Mouse (Mus musculus) cortical plate, adult 2 months (tissue): ENCODE measurements around the gene Ciita. TPM values are rescaled to one million over a fixed set of nuclear protein-coding genes. Genes with fewer than 3 reads are reported as not detected.

Experiments used
- H3K27ac ChIP-seq: fragments of 200-500 bp; 2 replicates; pipeline ENCODE4 v1.5.1; 2012; ENCODE audit warnings: low read length, control low read depth, inconsistent platforms; ENCODE audit not compliant: insufficient read depth
- H3K4me1 ChIP-seq: fragments of 200-500 bp; 2 replicates; pipeline ENCODE4 v1.6.1; 2011; ENCODE audit warnings: low read length; ENCODE audit not compliant: control insufficient read depth, insufficient read depth
- H3K4me3 ChIP-seq: fragments of 200-500 bp; 2 replicates; pipeline ENCODE4 v1.5.1; 2011; ENCODE audit warnings: mild to moderate bottlenecking, low read length, control low read depth; ENCODE audit not compliant: insufficient read depth
- CTCF ChIP-seq: fragments of 200-500 bp; IDR thresholded peaks from 2 replicates; pipeline ENCODE4 v1.5.1; 2011; ENCODE audit warnings: mild to moderate bottlenecking, control low read depth, low read length; ENCODE audit not compliant: insufficient read depth; ENCODE audit errors: extremely low read depth
- POLR2A ChIP-seq: fragments of 200-500 bp; IDR thresholded peaks from 2 replicates; pipeline ENCODE4 v1.6.1; 2011; ENCODE audit warnings: mild to moderate bottlenecking, low read length, control low read depth; ENCODE audit not compliant: insufficient read depth; ENCODE audit errors: extremely low read depth
- polyA plus RNA-seq: library from polyadenylated mRNA; depleted of rRNA; stranded (reverse); fragments of >200 nt; gene quantifications from 2 replicates; pipeline ENCODE4 v1.2.3, GENCODE M21; 2012; rRNA removed

Gene Ciita
- polyA plus RNA-seq, 1 experiment = 0.06 TPM

DNA sequence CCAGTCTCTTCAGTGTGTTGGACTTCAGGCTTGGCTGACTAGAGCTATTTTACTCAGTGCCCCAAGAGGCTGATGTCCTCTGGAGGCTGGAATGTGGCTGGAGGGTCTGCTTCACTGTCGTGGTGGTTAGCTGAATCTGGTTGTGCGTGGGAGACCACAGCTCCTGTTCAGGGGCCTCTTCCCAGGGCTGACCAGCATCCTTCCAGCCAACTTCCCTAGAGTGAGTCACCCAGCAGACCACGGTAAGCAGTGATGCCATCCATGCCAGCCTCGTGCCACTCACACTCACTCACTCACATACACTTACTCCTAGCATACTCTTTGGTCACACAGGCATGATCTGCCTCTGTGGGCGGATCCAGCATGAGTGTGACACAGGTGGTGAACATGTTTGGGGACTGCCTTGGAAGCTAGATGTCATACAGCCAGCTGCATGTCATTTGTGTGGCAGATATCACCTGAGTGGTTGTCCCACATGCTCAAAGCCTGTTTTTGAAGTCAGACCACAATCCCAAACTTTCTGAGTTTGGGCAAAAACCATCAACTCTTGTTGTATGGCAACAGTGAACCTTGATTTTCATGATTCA lies 90.0 kb downstream of the Ciita start:
- H3K4me3 ChIP-seq = no peak overlapping the region
- TF ChIP-seq POLR2A = no peak
- TF ChIP-seq CTCF = no peak
- H3K4me1 ChIP-seq = peaks cover 4% of the 10 kb centered on the region; the same call in 1 of the 2 replicates
- no peak overlapping the region for H3K27ac ChIP-seq

DNA sequence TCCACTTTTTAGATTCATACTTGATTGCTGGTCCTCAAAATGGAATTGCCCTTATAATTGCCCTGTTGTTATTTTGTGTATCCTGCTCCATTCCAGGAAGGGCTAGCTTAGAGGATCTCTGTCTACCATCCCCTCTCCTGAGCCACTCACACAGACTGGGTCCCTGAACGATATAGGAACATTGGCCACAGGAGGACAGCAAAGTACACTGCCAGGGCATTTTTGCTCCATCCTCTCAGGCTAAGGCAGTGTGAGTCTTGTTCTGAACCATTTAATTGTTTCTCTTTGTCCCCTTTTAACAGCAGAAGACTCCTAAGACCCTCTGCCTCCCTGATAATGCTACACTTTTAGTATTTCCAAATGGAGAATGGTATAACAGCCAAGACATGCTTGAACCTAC lies 90.8 kb downstream of the Ciita start:
- TF ChIP-seq POLR2A (no peak), CTCF (no peak)
- H3K27ac ChIP-seq = no peak overlapping the region
- H3K4me3 ChIP-seq = no peak overlapping the region
- H3K4me1 ChIP-seq = peaks cover 4% of the 10 kb centered on the region; the same call in 1 of the 2 replicates

DNA sequence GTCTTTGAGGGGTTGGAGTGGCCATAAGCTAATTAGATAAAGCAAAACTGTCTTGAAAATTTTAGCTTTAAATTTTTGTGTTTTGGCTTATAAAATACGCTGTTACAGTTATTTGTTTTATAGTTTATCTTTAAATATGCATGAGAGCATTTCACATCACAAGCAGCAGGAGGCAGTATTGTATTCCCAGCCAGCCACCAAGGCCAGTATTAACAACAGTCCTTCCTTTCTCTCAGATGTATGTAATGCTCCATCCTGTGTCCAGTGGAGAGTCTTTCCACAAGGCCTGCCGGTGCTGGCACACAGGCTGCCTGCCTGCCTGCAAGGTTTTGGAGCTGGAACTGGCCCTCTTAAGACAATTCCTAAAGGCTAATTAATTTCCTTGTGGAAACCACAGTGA lies 92.0 kb downstream of the Ciita start:
- no peak overlapping the region for H3K27ac ChIP-seq
- H3K4me3 ChIP-seq = no peak overlapping the region
- TF ChIP-seq CTCF (peak; percentile 57), POLR2A (no peak)
- no peaks in the 10 kb centered on the region for H3K4me1 ChIP-seq

DNA sequence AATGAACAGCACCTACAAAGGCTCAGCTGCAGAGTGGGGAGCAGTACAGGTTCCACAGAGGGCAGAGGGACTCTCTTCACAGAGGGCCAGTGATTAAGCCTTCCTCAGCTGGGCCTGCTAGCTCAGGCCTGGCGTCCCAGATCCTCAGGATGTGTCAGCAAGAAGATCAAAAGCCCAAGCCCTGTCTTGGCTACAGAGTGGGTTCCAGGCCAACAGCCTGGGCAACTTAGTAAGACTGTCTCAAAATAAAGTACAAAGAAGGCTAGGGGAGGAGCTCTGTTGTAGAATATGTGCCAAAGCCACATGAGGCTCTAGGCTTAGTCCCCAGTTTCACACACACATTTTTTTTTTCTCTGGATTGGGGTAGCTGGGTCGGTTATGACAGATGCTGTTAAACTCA lies 95.1 kb downstream of the Ciita start:
- TF ChIP-seq POLR2A = no peak
- no peak for TF ChIP-seq CTCF
- no peak overlapping the region for H3K27ac ChIP-seq
- no peak overlapping the region for H3K4me3 ChIP-seq
- H3K4me1 ChIP-seq = no peaks in the 10 kb centered on the region

DNA sequence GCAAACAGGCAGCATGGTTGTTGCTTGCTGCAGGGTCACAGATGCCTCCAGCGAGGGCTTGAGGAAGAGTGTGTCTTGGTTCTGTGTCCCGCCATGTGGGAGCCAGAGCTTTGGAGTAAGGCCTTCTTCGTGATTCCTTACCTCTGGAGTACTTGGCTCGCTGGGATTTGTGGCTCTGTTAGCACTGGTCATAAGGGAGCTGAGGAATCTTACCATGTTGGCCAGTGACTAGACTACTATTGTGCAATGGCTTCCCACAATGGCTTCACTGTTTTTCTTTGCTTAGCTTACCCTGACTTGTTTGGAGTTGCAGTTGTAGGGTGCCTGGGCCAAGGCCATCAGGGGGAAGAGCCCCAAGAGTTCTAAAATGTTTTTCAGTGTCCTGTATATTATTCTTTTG lies 96.1 kb downstream of the Ciita start:
- H3K4me3 ChIP-seq = no peak overlapping the region
- no peaks in the 10 kb centered on the region for H3K4me1 ChIP-seq
- TF ChIP-seq POLR2A = no peak
- no peak for TF ChIP-seq CTCF
- H3K27ac ChIP-seq = no peak overlapping the region

DNA sequence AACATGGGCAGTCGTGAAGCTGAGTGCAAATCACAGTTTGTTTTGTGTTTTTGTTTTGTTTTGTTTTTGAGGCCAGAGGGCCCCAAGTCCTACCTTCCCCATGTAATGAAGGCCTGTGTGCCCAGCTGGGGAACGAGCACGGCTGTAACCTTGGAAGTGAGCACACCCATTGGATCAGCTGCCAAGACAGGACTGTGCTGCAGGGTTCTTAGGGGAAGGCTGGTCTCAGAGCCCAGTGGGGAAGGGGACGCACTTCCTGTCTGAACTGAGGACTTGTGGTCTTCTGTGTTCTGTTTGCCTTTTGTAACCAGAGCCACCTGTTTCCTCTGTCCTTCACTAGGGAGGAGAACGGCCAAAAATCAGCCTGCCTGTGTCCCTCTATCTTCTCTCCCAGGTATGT lies 97.7 kb downstream of the Ciita start:
- no peaks in the 10 kb centered on the region for H3K4me1 ChIP-seq
- no peak overlapping the region for H3K27ac ChIP-seq
- no peak overlapping the region for H3K4me3 ChIP-seq
- TF ChIP-seq CTCF (no peak), POLR2A (no peak)

Other genes with a start within 250 kb of the Ciita start
- gene Emp2, start 166.1 kb upstream of the Ciita start, polyA plus RNA-seq = 18.2 and 19.4 TPM in 2 replicates
- 10.9 and 11.1 TPM in 2 replicates for gene Tekt5, start 84.6 kb upstream of the Ciita start, polyA plus RNA-seq
- gene Nubp1, start 68.1 kb upstream of the Ciita start, polyA plus RNA-seq = 24.6 and 26.3 TPM in 2 replicates
- gene Tvp23a, start 32.7 kb upstream of the Ciita start, polyA plus RNA-seq = 30.5 and 31.1 TPM in 2 replicates
- gene Dexi, start 63.0 kb downstream of the Ciita start, polyA plus RNA-seq = 84.5 and 85.3 TPM in 2 replicates
- gene Clec16a, start 65.3 kb downstream of the Ciita start, polyA plus RNA-seq = 46.2 and 49.3 TPM in 2 replicates